Mouse (Mus musculus) adrenal gland, adult 8-10 months (tissue): Measurements from ENCODE around the gene Myof. TPM values are rescaled to one million over a fixed set of nuclear protein-coding genes. Genes with fewer than 3 reads are reported as not detected.

ENCODE experiments used
- DNase-seq: peaks from one replicate; pipeline ENCODE4 v3.0.0; 2022
- total RNA-seq, 4 experiments: library from RNA; stranded (reverse); gene quantifications; 2 replicates each; pipeline ENCODE4 v1.2.4; 2022

Myof gene
- total RNA-seq, 4 experiments from 2014 or later, result 33.4 to 102 (median 63.6) TPM

- DNase-seq, result no peak
Measured at GRCm38 (mm10) chr19:37873499-37873898, 169.9 kb downstream of the Myof start.

GRCm38 (mm10) chr19:37867592-37867991 is 175.8 kb downstream of the Myof start:
- DNase-seq, result no peak

GRCm38 (mm10) chr19:37866994-37867393 is 176.4 kb downstream of the Myof start:
- DNase-seq, result no peak

GRCm38 (mm10) chr19:37861171-37861570 is 182.2 kb downstream of the Myof start:
- DNase-seq, result no peak

DNA sequence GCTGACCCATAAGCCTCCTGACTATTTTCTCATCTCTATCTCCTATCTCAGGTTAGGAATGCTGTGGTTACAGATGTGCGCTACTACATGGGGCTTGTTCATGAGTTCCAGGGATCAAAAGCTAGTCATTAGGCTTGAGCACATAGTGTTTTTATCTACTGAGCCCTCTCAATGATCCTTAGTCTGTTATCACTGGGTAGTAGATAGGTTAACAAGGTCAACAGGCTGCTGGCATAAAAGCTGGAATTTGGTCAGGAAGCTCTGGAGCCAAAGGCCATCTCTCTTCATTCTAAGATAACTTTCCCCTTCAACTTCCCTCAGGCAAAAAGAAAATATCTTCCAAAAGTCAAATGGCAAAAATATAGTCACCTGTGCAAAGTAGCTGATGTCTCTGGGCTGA is 183.1 kb downstream of the Myof start:
- DNase-seq, result no peak

DNA sequence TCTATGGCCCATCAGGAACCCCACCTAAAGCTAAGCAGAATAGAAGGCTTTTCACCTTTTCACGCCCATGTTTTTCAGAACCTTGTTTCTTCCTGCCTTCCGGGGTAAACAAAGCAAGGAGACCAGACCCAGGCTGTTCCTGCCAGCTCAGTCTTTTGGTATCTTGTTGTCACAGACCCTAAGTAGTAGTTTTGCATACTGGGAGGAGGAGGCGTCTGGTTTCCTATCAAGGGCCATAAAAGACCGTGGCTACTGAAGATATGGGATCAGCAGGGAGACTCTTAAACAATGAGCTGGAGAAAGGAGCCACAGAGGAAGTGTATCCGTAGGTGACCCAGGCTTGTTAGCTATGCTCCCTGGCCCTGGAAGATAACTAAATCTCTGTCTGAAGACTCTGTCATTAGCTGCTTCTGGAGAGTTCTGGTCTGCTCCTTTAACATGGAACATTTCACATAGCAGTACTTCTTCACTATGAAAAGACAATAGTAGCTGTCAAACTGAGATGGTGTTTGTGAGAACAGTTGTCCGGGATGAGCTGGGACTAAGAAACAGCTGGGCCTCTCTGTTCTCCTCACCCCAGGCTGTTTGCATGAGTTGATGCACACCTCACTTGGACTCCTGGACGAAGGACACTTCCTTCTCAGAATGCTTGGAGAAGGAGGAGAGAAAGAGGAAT is 184.8 kb downstream of the Myof start:
- no peak for DNase-seq

DNA sequence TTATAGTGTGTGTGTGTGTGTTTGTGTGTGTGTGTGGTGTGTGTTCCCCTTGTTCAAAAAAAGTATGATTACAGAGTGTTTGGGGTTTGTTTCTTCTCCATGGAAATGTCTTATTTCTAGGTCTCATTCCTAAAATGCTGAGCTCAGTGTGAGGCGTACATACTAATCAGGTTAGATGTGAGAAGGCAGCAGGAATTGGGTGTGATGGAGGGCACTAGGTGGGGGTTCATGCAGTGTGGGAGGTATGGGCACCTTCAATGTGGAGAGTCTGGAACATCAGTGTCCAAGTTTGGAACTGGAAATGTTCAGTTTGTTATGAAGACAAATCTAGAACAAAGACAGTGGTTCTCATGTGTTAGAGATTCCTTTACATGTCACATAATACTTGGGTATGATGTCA is 191.3 kb downstream of the Myof start:
- DNase-seq, result no peak

DNA sequence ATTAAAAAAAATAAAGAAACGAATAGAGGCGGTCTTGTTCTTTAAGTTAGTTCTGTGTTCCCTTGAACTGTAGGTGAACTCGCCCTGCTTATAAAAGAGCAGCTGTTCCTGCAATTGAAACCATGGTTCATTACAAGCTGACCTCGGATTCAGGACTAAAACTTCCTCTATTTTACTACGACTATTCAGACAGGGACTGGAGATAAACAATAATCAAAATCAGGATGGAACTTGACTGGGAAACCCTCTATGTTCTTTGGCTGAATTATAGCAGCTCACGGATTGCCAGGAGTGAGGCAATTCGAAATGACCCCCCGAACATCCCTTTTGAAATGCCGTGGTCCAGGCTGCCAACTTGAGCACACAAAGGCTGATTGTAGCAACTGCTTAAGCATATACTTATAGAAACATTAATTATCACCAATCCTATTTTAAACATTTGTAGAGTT is 191.8 kb downstream of the Myof start:
- no peak for DNase-seq

Other genes starting within 250 kb of the Myof start
- gene Cep55, start 11.4 kb upstream of the Myof start, total RNA-seq, result 1 to 10 TPM in 3 of 4 experiments, under 1 TPM in 1; 0.44 to 1.5 (median 1.2) TPM
- 1 to 10 TPM; 1.2 to 7.2 (median 4.5) TPM for gene Ffar4, start 53.5 kb upstream of the Myof start, total RNA-seq
- 10 to 100 TPM; 16.6 to 48.0 (median 34.0) TPM for gene Rbp4, start 81.7 kb upstream of the Myof start, total RNA-seq
- gene Pde6c, start 89.2 kb upstream of the Myof start, total RNA-seq, result not detected
- gene Fra10ac1, start 180.6 kb upstream of the Myof start, total RNA-seq, result 10 to 100 TPM; 13.3 to 20.3 (median 15.6) TPM
- gene Lgi1, start 221.0 kb upstream of the Myof start, total RNA-seq, result under 1 TPM; 0.42 to 0.84 (median 0.56) TPM